Mouse (Mus musculus): Measurements from ENCODE around the gene Itpr2.

DNA sequence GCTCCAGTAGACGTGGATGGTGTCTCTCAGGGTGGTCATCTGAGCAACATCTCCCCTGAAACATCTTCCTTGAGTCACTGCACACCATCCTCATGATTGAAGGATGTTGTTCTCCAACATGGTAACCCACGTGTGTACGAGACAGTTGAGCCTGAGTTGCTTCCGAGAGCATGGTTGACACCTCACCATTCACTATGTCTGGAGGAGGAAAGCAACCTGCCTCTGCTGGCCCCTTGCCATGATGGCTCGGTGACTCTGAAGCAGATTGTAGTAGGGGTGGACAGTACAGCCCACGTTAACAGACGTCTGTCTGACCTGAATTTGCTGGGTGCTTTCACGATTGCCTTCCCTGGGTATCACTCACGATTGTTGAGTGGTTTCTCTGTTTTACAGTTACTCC lies 317.3 kb downstream of the Itpr2 start:
- no peak for TF ChIP-seq CTCF (IDR thresholded peaks at IDR 0.05; ENCODE audit: extremely low read depth, insufficient read depth, insufficient read length, insufficient replicate concordance)
- no peak for TF ChIP-seq POLR2A (IDR thresholded peaks at IDR 0.05; ENCODE audit: low read depth, low read length)
